Mouse (Mus musculus): ENCODE results near the gene 1700037C18Rik.
"Not testable (repeated sequence)": the region's sequence is repeated elsewhere in the genome, so short reads cannot be mapped to it uniquely, and the experiment has no call there.

1700037C18Rik gene

GRCm38 (mm10) chr16:3872216-3873047 lies 36.1 kb downstream of the 1700037C18Rik start, which contains the start of gene Naa60:
Gene Naa60, plus strand, starts transcription at chr16:3872375.
- in situ Hi-C loops (cut with MboI, MseI), result no loop called here

- in situ Hi-C loops (cut with MboI, MseI), result no loop called here
Measured at GRCm38 (mm10) chr16:3871815-3872214, 36.7 kb downstream of the 1700037C18Rik start.

GRCm38 (mm10) chr16:3859254-3859653 lies 49.2 kb downstream of the 1700037C18Rik start:
- in situ Hi-C loops (cut with MboI, MseI), result no loop called here

- in situ Hi-C loops (cut with MboI, MseI), result no loop called here
Measured at GRCm38 (mm10) chr16:3855776-3856175, 52.7 kb downstream of the 1700037C18Rik start.

GRCm38 (mm10) chr16:3854437-3855182 lies 53.9 kb downstream of the 1700037C18Rik start:
- in situ Hi-C loops (cut with MboI, MseI), result no loop called here

GRCm38 (mm10) chr16:3852586-3852985 lies 55.9 kb downstream of the 1700037C18Rik start:
- in situ Hi-C loops (cut with MboI, MseI), result no loop called here

- in situ Hi-C loops (cut with MboI, MseI), result not testable (repeated sequence)
Measured at GRCm38 (mm10) chr16:3851301-3851700, 57.2 kb downstream of the 1700037C18Rik start.

GRCm38 (mm10) chr16:3848416-3848815 lies 60.1 kb downstream of the 1700037C18Rik start:
- in situ Hi-C loops (cut with MboI, MseI), result no loop called here

- in situ Hi-C loops (cut with MboI, MseI), result no loop called here
Measured at GRCm38 (mm10) chr16:3847871-3848270, 60.6 kb downstream of the 1700037C18Rik start.

- in situ Hi-C loops (cut with MboI, MseI), result no loop called here
Measured at GRCm38 (mm10) chr16:3846711-3847518, 61.6 kb downstream of the 1700037C18Rik start, which contains the start of gene Zfp174. Gene Zfp174, plus strand, starts transcription at chr16:3847268.

Data from T-helper 1 cell (primary cell).